Mouse (Mus musculus) right cerebral cortex, postnatal 4 days (tissue): ENCODE results near the gene Col19a1.

Experiments
- DNase-seq: peaks from one replicate; pipeline ENCODE4 v3.0.0-alpha.2; 2022

The Col19a1 gene

GRCm38 (mm10) chr1:24222981-24223612 is 364.2 kb downstream of the Col19a1 start:
- DNase-seq, result peak; percentile 37

- no peak for DNase-seq
Measured at GRCm38 (mm10) chr1:24222231-24222630, 365.0 kb downstream of the Col19a1 start.

- DNase-seq, result no peak
Measured at GRCm38 (mm10) chr1:24219041-24219440, 368.2 kb downstream of the Col19a1 start.
